Mouse (Mus musculus) bone marrow macrophage, adult 2 months (primary cell): ENCODE measurements around the gene Grap2. TPM values are rescaled to one million over a fixed set of nuclear protein-coding genes. Genes with fewer than 3 reads are reported as not detected.

ENCODE experiments used
- H3K27ac ChIP-seq: 2 replicates; pipeline ENCODE4 v1.5.1; 2012; ENCODE audit warnings: low read depth, low read length; ENCODE audit not compliant: insufficient read depth
- H3K4me1 ChIP-seq: 2 replicates; pipeline ENCODE4 v1.6.1; 2012; ENCODE audit warnings: low read length; ENCODE audit not compliant: control insufficient read depth, insufficient read depth
- H3K4me3 ChIP-seq: 2 replicates; pipeline ENCODE4 v1.5.1; 2012; ENCODE audit warnings: mild to moderate bottlenecking, low read length, moderate library complexity; ENCODE audit not compliant: insufficient read depth
- CTCF ChIP-seq: IDR thresholded peaks from 2 replicates; pipeline ENCODE4 v1.5.1; 2012; ENCODE audit warnings: low read depth, mild to moderate bottlenecking, low read length, moderate library complexity
- POLR2A ChIP-seq: IDR thresholded peaks from 2 replicates; pipeline ENCODE4 v1.6.1; 2012; ENCODE audit warnings: mild to moderate bottlenecking, low read depth, low read length, borderline replicate concordance
- polyA plus RNA-seq: library from polyadenylated mRNA; stranded (reverse); fragments of >200 nt; gene quantifications from 2 replicates; pipeline ENCODE4 v1.2.4, GENCODE M21; 2012; ENCODE audit not compliant: missing spikeins, insufficient read depth, insufficient read length

Grap2 gene
- polyA plus RNA-seq, 1 experiment, result 1.9 TPM

DNA sequence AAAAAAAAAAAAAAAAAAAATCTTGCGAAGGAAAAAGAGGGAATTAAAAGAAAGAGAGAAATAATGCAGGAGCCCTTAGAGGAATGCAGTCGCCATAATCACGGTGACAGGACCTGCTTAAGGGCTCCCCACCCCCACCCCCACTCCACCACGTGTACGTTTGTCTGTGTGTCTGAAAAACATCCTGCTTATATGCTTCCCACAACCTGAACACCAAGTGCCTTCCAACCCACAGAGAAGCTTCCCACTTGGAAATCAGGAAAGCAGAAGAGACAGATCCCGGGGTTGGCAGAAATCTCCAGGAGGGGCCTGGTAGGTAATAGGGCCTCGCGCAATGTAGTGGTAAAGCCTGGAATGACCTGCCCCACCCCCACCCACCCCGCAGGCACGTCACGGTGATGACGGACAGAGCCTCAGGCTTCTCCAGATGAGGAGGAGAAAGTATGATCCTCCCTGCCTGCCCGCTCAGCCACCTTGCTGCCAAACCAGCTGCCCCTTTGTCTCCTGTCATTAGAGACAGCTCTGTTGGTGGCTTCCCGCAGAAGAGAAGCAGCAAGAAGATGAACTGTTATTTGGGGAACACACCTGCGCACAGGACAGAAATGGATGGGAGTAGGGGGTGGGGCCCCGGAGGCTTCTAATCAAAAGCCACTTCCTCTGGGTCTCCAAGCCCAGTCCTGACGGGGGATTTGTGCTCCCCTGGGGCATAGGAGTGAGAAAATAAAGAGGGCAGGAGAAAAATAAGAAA, 43.4 kb downstream of the Grap2 start:
- H3K27ac ChIP-seq, result no peak overlapping the region
- H3K4me3 ChIP-seq, result no peak overlapping the region
- H3K4me1 ChIP-seq, result peaks cover 9% of the 10 kb centered on the region
- TF ChIP-seq POLR2A (no peak), CTCF (no peak)

DNA sequence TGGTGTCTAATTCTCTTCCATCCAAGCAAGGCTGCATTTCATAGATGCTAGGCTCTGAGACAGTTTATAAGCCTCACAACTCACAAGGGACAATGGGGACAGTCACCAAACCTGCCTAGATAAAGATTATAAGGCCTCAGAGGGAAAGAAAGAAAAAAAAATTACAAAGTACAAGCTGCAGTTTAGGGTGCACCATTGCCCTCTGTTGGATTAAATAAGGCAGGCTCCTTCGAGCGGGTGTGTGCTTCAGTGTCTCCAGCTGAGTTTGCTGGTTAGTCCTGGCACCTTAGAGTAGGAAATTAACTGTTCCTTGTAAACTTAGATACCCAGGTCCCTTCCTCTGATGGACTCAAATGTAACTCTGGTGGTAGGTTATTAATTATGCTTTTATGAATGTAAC, 45.4 kb downstream of the Grap2 start:
- TF ChIP-seq POLR2A (no peak), CTCF (no peak)
- no peak overlapping the region for H3K4me3 ChIP-seq
- peaks cover 9% of the 10 kb centered on the region for H3K4me1 ChIP-seq
- H3K27ac ChIP-seq, result no peak overlapping the region

DNA sequence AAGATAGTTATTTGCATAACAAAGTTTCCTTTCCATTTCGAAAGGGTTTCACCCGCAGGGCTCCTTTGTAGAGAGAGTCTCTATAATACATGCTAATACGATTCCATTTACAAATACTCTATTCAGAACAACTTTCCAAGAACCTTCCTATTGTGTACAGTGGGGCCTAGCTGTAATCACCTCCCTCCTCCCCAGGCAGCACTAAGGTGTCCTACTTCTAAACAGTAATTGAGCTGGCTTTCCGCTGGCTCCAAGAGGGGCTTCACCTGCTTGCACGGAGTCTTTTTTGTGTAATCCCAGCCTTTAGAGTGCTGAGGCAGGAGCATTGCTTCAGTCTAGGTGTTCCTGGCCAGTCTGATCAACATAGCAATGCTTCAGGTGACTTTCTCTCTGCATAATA, 46.8 kb downstream of the Grap2 start:
- Histone ChIP-seq H3K27ac (no peak overlapping the region), H3K4me1 (peaks cover 9% of the 10 kb centered on the region), H3K4me3 (no peak overlapping the region)
- TF ChIP-seq POLR2A (no peak), CTCF (no peak)

DNA sequence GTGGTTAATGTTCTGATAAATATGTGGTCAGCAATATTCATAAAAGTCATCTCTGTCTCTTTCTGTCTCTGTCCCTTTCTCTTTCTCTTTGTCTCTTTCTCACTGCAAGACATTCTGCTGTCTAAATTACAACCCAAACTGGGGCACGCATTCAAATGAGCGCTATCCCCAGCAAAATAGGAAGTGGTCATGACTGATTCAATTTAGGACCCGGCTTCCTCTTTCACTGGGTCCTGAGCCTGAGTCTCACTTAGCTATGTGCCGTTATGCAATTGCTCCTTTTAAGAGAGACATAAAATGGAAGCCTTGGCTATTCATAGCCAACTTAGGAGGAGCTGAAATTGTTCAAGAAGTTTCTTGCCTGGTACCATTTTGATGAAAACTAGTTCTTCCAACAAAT, 47.4 kb downstream of the Grap2 start:
- Histone ChIP-seq H3K4me3 (no peak overlapping the region), H3K27ac (no peak overlapping the region), H3K4me1 (peaks cover 9% of the 10 kb centered on the region)
- no peak for TF ChIP-seq POLR2A
- TF ChIP-seq CTCF, result no peak

DNA sequence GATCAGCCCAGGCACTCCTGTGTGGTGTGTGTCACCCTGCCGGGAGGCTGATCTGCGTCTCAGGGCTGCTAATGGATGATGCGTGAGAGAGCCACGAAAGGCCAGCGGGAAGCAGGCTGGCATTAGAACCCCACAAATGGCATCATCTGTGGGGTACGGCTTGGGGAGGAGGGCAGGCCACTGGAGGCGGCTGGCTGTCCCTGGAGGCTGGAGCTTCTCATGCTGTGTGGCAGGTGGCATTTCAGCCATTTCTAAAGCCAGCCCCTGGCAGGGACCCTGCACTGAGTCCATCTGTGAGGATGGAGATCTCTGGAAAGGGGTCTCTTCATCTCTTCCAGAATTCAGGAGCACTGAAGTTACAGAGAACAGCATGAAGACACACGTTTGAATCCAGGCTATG, 48.0 kb downstream of the Grap2 start:
- no peak for TF ChIP-seq POLR2A
- no peak overlapping the region for H3K27ac ChIP-seq
- H3K4me3 ChIP-seq, result no peak overlapping the region
- H3K4me1 ChIP-seq, result peaks cover 9% of the 10 kb centered on the region

GRCm38 (mm10) chr15:80623171-80623837, 50.9 kb downstream of the Grap2 start:
- no peak overlapping the region for H3K4me3 ChIP-seq
- H3K27ac ChIP-seq, result no peak overlapping the region
- TF ChIP-seq CTCF (no peak), POLR2A (no peak)
- peaks cover 9% of the 10 kb centered on the region for H3K4me1 ChIP-seq

DNA sequence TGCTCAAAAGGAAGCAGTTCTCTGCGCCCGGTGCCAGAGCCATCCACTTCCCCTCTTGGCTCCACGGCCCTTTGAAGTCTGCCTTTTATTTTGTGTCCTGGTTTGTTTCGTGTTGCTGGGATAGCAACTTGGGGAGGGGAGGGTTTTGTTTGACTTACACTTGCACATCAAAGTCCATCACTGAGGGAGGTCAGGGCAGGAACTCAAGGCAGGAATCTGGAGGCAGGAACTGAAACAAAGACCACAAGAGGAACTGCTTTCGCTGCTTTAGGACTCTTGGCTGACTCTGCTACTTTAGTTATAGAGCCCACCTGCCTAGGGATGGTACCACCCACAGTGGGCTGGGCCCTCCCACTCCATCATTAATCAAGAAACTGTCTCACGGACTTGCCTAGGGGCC, 54.1 kb downstream of the Grap2 start:
- Histone ChIP-seq H3K4me3 (no peak overlapping the region), H3K27ac (no peak overlapping the region), H3K4me1 (no peaks in the 10 kb centered on the region)
- no peak for TF ChIP-seq CTCF
- no peak for TF ChIP-seq POLR2A

DNA sequence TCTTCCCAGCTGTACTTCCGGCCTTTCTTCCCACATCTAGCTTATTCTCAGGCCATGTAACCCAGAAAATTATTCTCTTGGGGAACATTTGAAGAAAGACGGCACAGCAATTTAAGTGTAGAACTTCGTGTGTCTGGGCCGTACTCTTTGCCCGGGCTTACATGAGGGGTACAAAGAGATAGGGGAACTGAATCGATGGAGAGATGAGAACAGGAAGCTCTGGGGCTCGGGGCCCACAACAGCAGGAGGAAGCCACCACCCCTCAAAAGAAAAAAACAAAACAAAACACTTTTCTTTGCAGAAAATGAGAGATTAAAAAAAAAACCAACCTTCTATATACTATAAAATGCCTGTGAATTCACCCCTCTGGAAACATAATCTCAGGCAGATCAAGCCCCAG, 57.8 kb downstream of the Grap2 start:
- Histone ChIP-seq H3K27ac (no peak overlapping the region), H3K4me3 (no peak overlapping the region), H3K4me1 (peaks cover 3% of the 10 kb centered on the region)
- no peak for TF ChIP-seq CTCF

GRCm38 (mm10) chr15:80630711-80631110, 58.3 kb downstream of the Grap2 start:
- Histone ChIP-seq H3K4me3 (no peak overlapping the region), H3K27ac (no peak overlapping the region), H3K4me1 (peaks cover 7% of the 10 kb centered on the region)
- TF ChIP-seq CTCF (no peak), POLR2A (no peak)

DNA sequence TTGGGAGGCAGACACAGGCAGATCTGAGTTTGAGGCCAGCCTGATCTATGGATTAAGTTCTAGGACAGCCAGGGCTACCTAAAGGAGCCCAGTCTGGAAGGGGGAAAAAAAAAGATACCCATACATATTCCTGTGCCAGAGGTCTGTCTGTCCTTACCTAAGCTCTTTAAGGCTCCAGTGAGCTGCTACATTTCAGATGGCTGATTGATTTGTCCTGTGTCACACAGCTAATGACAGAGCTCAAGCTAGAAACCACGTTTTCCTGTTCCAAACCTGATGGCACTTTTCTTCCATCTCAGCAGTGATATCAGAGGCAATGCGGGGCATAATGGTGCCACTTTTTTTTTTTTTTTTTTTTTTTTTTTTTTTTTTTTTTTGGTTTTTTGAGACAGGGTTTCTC, 58.9 kb downstream of the Grap2 start:
- TF ChIP-seq POLR2A, result no peak
- no peak for TF ChIP-seq CTCF
- Histone ChIP-seq H3K4me1 (peaks cover 7% of the 10 kb centered on the region), H3K27ac (no peak overlapping the region), H3K4me3 (no peak overlapping the region)

DNA sequence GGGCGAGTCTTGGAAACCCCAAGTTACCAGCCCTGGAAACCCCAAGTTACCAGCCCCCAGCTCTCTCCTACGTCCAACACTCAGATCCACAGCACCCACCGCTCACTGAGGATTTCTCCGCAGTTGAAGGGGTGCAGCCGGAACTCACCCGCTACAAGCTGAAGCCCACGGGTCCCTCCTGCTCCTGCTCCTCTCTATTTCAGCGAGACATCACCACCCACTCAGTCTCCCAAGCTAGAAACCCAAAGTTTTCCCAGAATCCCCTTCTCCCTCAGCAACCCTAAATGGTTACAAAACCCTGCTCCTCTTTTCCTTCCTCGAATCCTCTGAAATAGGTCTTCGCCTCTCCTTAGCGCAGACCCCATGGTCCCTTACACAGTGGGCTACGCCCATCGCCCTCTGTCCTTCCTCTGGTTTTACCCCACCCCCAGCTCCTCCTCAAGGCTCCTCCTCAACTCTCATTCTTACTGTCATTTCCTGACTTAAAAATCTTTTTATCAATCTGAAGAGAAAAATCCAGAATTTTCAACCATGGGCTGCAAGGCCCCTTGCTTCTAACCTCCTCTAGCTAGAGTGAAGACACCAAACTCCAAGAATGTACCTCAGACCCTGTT, 60.0 kb downstream of the Grap2 start:
- TF ChIP-seq POLR2A (no peak), CTCF (no peak)
- Histone ChIP-seq H3K4me3 (no peak overlapping the region), H3K27ac (no peak overlapping the region), H3K4me1 (peaks cover 12% of the 10 kb centered on the region)
